Mouse (Mus musculus) CH12F3 (cell line): ENCODE measurements at regions not wholly inside any gene's neighbourhood (a gene's known extent, or its start where the extent isn't known, plus 50 kb on each side); places are given as distances from the start of the nearest gene placed in this dataset.

ENCODE experiments used
- in situ Hi-C: fragments of 300-500 bp; cut with MboI; formaldehyde crosslinking; loops from 2 replicates; pipeline ENCODE4 v1.14.3; 2020; ENCODE audit warnings: low sequenced_read_pairs

- in situ Hi-C loops, result no loop called here
Measured at GRCm38 (mm10) chr1:166807163-166807945, 125.7 kb upstream of the Fmo9 start.

- in situ Hi-C loops, result no loop called here
Measured at GRCm38 (mm10) chr1:166811341-166812071, 129.9 kb upstream of the Fmo9 start.

- in situ Hi-C loops, result no loop called here
Measured at GRCm38 (mm10) chr1:166812072-166812461, 130.4 kb upstream of the Fmo9 start.

- in situ Hi-C loops, result no loop called here
Measured at GRCm38 (mm10) chr1:166812920-166813439, 131.3 kb upstream of the Fmo9 start.

- in situ Hi-C loops, result no loop called here
Measured at GRCm38 (mm10) chr1:166817927-166818326, 136.3 kb upstream of the Fmo9 start.

- in situ Hi-C loops, result no loop called here
Measured at GRCm38 (mm10) chr1:166818682-166819081, 137.0 kb upstream of the Fmo9 start.

GRCm38 (mm10) chr1:166819420-166819819 is 137.8 kb upstream of the Fmo9 start:
- in situ Hi-C loops, result no loop called here

GRCm38 (mm10) chr1:166820050-166820449 is 138.4 kb upstream of the Fmo9 start:
- in situ Hi-C loops, result no loop called here

- in situ Hi-C loops, result no loop called here
Measured at GRCm38 (mm10) chr1:166821146-166821545, 139.5 kb upstream of the Fmo9 start.

GRCm38 (mm10) chr1:166837299-166837698 is 155.7 kb upstream of the Fmo9 start:
- in situ Hi-C loops, result no loop called here

- in situ Hi-C loops, result no loop called here
Measured at GRCm38 (mm10) chr1:166839833-166840232, 158.2 kb upstream of the Fmo9 start.

GRCm38 (mm10) chr1:166843397-166843877 is 157.8 kb upstream of the Fam78b start:
- in situ Hi-C loops, result no loop called here

- in situ Hi-C loops, result no loop called here
Measured at GRCm38 (mm10) chr1:166846566-166846965, 154.7 kb upstream of the Fam78b start.

GRCm38 (mm10) chr1:166847233-166847632 is 154.0 kb upstream of the Fam78b start:
- in situ Hi-C loops, result no loop called here

- in situ Hi-C loops, result no loop called here
Measured at GRCm38 (mm10) chr1:166848015-166848535, 153.1 kb upstream of the Fam78b start.

GRCm38 (mm10) chr1:166855988-166856387 is 145.2 kb upstream of the Fam78b start:
- in situ Hi-C loops, result no loop called here

- in situ Hi-C loops, result no loop called here
Measured at GRCm38 (mm10) chr1:166866256-166866655, 135.0 kb upstream of the Fam78b start.

GRCm38 (mm10) chr1:166871258-166871657 is 130.0 kb upstream of the Fam78b start:
- in situ Hi-C loops, result no loop called here

GRCm38 (mm10) chr1:166876452-166876851 is 124.8 kb upstream of the Fam78b start:
- in situ Hi-C loops, result no loop called here

GRCm38 (mm10) chr1:166883215-166883614 is 118.0 kb upstream of the Fam78b start:
- in situ Hi-C loops, result no loop called here

GRCm38 (mm10) chr1:166895945-166896344 is 105.3 kb upstream of the Fam78b start:
- in situ Hi-C loops, result no loop called here

- in situ Hi-C loops, result no loop called here
Measured at GRCm38 (mm10) chr1:166898741-166899140, 102.5 kb upstream of the Fam78b start.
